Mouse (Mus musculus): ENCODE data around the gene Phc2.
"Not testable (repeated sequence)": the region's sequence is repeated elsewhere in the genome, so short reads cannot be mapped to it uniquely, and the experiment has no call there.

Phc2 gene

GRCm38 (mm10) chr4:128654505-128655381 is at the start of gene Phc2:
Phc2 (plus strand) TSS chr4:128654702.
- DNase-seq, result peak; percentile 97 to 98

GRCm38 (mm10) chr4:128606586-128606985 is 47.9 kb upstream of the Phc2 start:
- DNase-seq, result no peak

GRCm38 (mm10) chr4:128607661-128608060 is 46.8 kb upstream of the Phc2 start:
- DNase-seq, result no peak

GRCm38 (mm10) chr4:128609276-128609924 is 45.1 kb upstream of the Phc2 start:
- peak in 1 of 2 experiments; percentile 32 for DNase-seq

- DNase-seq, result peak; percentile 97 to 98
Observed at GRCm38 (mm10) chr4:128609925-128610402, 44.5 kb upstream of the Phc2 start, which contains the start of gene Zscan20. Zscan20 (minus strand) TSS chr4:128610098.

- peak in 1 of 2 experiments; percentile 10 for DNase-seq
Observed at GRCm38 (mm10) chr4:128610706-128611105, 43.8 kb upstream of the Phc2 start.

GRCm38 (mm10) chr4:128611726-128612125 is 42.8 kb upstream of the Phc2 start:
- not testable (repeated sequence) for DNase-seq

- peak; percentile 72 to 77 for DNase-seq
Observed at GRCm38 (mm10) chr4:128613326-128613725, 41.2 kb upstream of the Phc2 start.

GRCm38 (mm10) chr4:128615761-128616160 is 38.7 kb upstream of the Phc2 start:
- peak in 1 of 2 experiments; percentile 16 for DNase-seq

- no peak for DNase-seq
Observed at GRCm38 (mm10) chr4:128617363-128618120, 37.0 kb upstream of the Phc2 start.

- no peak for DNase-seq
Observed at GRCm38 (mm10) chr4:128618246-128618911, 36.1 kb upstream of the Phc2 start, which contains the start of gene Tlr12. Tlr12 (minus strand) TSS chr4:128618619.

GRCm38 (mm10) chr4:128618963-128619362 is 35.5 kb upstream of the Phc2 start:
- no peak for DNase-seq

- no peak for DNase-seq
Observed at GRCm38 (mm10) chr4:128620572-128620971, 33.9 kb upstream of the Phc2 start.

GRCm38 (mm10) chr4:128621109-128621508 is 33.4 kb upstream of the Phc2 start:
- no peak for DNase-seq

- no peak for DNase-seq
Observed at GRCm38 (mm10) chr4:128635451-128635850, 19.1 kb upstream of the Phc2 start.

- no peak for DNase-seq
Observed at GRCm38 (mm10) chr4:128635894-128636585, 18.5 kb upstream of the Phc2 start.

- no peak for DNase-seq
Observed at GRCm38 (mm10) chr4:128637250-128637649, 17.3 kb upstream of the Phc2 start.

- DNase-seq, result peak; percentile 24 to 43
Observed at GRCm38 (mm10) chr4:128638265-128638923, 16.1 kb upstream of the Phc2 start.

GRCm38 (mm10) chr4:128641766-128642717 is 12.5 kb upstream of the Phc2 start:
- DNase-seq, result no peak

GRCm38 (mm10) chr4:128645896-128646295 is 8.6 kb upstream of the Phc2 start:
- DNase-seq, result no peak

Measured in cerebellum, postnatal 10 days (tissue).